Mouse (Mus musculus) kidney, adult 9 months (tissue): ENCODE results near the gene Gm11077.

Source experiments
- DNase-seq: peaks from one replicate; pipeline ENCODE4 v3.0.0; 2022

The Gm11077 gene

DNA sequence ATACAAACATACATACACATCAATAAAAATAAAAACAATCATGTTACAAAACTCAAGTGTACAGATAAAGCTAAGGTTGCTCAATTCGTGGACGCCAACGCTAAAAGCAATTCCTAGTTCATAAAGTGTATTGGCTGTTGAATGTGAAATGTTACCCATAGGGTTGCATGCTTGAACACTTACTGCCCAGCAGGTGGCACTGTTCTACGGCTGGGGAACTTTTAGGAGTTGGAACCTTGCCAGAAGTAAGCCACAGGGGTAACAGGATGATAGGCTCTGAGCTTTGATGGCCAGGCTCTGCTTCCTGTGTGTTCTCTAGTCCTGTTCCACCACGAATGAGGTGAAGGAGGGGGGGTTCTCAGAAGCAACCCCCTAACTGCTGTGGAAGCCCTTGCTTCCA is at the start of gene Gm11077:
Gene Gm11077 (plus strand): TSS at position 13 of the 400 bp plus-strand sequence.
- DNase-seq: no peak

DNA sequence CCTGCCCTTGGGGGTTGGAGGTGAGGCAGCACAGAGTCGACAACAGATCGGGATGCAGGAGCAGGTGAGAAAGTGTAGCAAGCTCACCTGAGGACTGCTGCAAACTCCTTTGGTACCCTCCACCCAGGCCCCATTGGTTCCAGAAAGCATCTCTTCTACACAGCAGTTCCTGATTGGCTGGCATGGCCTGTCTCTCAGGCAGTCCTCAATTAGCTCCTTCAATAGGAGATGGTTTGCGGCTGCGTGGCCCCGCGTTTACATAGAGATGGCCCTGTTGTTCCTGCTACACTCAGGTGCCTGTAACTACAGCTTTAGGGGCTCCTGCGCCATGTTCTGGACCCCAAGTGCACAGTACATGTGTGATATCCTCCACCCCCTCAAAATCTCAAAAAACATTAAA is 48.4 kb upstream of the Gm11077 start:
- DNase-seq: no peak

DNA sequence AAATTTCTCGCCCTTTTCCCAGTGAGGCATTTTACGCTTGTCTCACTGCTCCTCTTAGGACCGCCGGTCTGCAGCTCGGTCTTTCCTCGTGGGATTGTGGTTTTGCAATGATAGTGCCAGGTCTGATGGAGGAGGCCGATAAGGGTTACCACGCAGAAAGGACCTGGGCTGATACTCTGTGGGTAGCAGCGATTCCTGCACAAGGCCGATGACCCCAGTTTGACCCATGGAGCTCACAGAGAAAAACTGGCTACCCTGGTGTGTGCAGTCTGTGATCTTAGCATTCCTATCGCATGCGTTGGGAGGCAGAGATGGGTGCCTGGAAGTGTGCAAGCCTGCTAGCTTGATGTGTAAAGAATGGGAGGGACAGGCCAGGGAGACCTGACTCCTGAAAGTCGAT is 46.3 kb upstream of the Gm11077 start:
- DNase-seq: no peak

DNA sequence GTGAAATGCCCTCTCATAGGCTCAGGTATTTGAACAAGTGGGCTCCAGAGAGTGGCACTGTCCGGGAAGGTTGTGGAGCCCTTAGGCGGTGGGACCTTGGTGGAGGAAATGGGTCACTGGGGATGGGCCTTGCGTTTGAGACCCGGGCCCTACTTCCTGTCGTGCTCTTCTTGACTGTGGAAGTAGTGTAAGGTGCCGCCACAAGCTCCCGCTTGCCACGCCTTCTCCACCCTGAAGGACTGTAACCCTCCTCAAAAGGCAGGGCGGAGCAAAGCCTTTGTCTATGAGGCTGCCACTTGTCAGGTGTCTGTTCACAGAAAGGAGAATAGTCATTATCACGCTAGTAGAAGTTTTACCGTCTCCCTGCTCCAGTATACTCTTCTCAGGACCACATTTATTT is 44.7 kb upstream of the Gm11077 start:
- no peak for DNase-seq

DNA sequence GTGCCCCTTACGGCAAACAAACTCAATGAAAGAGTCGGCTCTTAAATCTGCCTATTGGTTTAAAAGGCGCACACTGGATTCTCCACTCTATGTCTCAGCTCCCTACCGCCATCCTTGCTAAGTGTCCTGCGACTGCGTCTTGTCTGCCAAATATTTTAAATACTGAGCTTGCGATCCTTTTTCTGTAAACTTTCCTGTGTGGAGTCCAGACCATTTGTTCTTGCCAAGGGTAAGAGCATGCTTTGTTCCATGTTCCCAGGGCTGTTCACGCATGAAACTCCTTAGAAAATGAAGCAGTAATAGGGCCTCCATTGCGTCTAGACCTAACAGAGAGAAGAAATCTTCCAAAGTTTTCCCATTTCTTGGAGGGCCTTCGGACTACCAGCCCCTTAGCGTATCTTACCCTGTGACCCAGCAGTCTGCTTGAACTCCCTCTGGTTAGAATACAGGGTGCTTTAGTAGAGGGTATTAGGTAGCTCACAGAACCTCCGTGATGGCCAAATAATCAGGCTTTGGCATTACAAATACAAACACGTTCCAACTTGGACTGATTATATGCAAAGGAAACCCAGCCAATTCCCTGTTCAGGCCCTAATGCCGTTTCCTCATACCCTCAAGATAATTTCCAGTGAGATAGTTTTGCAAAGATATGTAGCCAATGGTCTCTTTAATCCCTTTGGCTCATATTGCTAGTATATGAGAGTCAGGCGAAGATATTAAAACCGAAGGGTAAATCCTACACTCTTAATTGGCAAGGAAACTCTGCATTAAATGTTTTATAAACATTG is 39.3 kb upstream of the Gm11077 start:
- DNase-seq: no peak

DNA sequence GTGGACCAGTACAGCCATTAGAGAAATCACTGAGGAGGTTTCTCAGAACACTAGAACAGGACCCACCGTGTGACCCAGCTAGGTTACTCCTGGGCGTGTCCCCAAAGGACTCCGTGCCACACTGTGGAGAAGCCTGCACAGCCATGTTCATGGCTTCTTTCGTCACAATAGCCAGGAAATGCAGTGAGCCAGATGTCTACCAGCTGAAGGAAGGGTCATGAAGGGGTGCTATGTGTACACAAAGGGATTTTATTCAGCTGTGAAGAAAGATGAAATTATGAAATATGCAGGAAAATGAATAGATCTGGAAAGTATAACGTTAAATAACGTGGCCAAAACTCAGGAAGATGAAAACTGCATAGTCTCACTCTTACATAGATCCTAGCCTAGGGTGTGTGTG is 36.9 kb upstream of the Gm11077 start:
- DNase-seq: no peak

DNA sequence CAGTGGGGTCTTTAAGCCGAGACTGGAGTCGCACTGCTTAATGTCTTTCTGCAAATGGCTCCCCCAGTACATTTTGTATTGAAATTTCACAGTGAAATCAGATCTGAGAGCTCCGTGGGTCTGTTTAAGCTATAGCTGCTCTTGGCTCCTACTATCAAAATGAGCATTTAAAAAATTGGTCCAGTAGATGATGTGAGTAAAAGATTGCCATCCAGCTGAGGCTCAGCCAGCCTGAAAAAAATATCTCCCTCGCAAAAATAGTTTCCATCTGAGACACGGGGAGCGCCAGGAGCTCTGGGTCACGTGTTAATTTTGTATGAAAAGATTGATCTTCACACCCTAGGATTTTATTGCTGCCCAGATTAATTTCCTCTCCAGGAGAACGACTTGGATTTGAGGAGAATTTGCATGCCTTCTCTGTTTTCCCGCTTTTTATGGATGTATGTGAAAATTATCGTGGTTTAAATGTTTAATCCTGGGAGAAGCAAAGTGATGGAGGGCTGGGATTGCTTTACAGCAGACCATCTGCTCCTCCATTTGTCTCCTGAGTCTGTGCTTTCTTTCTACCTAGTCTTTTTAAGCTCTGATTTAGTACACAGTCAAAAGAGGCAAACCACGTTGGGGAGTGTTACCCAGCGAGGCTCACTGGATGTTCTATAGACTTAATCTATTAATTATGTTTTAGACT is 32.7 kb upstream of the Gm11077 start:
- DNase-seq: no peak

DNA sequence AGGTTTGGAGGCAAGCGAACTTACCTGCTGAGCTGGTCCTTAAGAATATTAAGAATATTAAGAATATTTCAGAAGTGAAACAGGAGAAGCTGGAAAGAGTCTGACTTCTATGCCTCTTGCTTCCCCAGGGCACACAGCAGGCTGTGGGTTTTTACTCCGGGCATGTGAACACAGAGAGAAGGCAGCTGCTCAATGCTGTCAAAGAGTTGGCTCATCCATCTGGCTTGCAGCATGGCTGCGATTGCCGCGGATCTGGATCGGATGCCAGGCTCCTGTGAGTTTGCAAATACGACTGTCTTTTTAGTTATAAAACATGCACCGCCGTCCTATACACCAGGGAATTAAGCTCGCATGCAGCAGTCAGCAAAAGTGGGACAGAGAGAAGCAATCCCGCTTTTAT is 31.1 kb upstream of the Gm11077 start:
- DNase-seq: no peak

DNA sequence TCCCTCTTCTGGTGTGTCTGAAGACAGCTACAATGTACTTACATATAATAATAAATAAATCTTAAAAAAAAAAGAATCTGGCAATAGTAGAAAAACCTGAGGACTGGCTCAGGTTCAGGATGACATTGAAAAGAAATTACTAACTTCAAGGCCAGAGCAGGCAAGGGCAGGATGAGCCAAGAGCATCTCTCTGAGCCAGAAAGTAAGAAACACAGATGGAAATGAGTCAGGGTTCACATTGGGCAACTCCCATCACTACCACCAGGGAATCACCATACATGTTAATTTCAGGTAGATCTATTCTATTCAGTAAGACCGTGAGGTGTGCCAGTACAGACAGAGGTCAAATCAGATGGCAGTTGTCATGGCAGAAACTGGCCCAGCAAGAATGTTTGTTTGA is 30.5 kb upstream of the Gm11077 start:
- no peak for DNase-seq

DNA sequence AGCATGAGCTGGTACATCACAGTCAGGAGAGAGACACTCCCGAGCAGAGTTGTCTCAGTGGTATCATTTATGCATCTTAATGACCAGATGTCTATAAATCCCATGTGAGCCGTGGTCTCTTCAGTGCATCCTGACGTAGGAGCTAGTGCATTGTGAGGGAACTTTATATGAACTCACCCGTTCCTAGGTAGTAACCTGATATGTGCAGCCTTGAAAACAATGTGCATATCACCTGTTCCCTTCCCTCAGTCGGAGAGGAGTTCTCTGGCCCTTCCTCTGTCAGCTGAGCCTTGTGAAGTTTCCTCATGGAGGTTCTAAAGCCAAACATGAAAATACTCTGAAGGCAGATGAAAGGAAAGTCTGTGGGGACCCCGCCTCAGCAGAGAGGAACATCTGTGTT is 27.8 kb upstream of the Gm11077 start:
- DNase-seq: no peak

DNA sequence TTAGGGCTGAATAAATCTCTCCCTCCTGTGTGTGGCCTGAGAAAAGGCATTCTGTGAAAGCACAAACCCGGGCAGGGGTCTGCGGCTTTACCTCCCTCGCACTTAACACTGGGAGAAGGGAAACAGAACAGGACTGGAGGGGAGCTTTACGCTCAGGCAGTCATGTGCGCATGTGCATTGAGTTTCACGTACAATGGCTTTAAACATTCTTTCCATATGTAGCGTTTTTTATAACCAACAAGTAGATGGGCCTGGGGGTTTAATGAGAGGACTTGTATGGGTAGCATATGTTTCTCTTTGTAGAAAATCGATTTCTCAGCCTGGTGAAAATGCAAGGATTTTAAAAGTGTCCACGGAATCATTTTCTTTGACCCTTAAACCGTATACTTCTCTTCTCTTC is 24.0 kb upstream of the Gm11077 start:
- DNase-seq: no peak

DNA sequence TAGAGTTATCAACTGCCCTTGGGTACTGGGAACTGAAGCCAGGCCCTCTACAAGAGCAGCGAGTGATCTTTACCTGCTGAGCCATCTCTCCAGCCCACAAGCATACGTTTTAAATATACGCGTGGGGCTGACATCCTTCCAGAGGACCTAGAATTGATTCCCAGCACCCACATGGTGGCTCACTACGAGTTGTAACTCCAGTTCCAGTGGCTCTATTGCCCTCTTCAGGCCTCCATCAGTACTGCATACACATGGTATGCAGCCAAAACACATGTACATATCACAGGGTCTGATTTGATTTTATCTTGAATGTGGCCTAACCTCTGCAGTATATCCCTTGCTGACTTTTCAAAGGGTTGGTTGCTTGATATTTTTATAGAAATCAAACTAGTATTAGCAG is 23.0 kb upstream of the Gm11077 start:
- DNase-seq: no peak

DNA sequence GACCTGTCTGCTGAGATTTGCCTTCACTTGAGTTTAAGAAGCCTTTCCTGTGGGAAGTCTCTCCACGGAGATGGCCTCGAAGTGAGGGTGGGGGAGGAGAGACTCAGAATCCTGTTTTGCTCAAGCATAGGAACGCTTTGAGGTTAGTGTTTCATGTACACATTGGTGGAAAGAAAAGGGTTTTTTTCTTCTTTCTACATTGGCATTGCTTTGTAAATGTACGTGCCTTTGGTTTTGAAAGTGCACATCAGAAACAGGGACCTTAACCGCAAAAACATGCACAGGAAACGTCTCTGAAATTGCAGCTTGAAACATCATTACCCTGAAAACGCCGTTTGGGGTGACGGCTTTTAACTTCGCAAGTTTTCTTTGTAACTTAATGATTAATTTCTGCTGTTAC is 21.0 kb upstream of the Gm11077 start:
- DNase-seq: no peak

DNA sequence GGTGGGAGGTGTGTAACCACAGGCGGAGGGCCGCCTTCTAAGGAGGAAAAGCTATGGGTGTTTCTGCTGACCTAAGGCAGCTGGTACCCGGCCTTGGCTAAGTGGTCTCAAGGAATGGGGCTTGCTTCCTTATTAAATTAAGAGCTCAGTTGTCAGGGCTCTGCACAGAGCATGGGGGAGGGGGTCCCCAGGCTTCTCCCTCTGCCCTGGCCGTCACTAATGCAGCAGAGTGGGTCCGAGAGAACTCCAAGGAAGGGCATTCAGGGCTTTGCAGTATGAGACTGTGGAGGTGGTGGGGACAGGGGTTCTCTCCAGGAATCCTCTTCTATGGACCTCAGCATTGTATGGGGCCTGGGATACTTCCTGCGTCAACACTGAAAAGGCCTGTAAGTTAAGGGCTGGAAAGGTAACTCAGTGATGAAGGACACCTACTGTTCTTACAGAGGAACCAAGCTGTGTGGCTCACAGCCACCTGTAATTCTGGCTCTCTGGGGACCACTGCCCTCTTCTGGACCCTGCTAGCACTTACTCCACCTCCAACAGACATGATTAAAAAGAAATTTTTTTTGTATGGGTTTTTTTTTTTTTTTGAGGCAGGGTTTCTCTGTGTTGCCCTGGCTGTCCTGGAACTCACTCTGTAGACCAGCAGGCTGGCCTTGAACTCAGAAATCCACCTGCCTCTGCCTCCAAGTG is 19.5 kb upstream of the Gm11077 start:
- no peak for DNase-seq

DNA sequence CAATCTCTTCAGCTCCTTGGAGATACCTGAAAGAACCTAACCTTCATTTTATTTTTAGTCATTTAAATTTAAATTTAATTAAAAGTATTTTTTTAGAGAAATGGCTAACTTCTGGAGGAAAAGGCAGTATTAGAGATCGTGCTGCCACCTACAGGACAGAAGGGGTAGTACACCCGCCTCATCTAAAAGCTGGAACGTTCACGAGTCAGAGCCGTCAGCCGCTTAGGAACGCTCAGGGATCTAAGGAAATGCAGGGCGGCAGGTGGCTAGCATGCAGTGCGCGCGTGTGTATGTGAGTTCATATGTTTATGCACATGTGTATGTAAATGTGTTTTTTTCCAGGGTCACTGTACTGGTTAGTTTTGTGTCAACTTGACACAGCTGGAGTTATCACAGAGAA is 16.3 kb upstream of the Gm11077 start:
- peak; percentile 74 for DNase-seq

DNA sequence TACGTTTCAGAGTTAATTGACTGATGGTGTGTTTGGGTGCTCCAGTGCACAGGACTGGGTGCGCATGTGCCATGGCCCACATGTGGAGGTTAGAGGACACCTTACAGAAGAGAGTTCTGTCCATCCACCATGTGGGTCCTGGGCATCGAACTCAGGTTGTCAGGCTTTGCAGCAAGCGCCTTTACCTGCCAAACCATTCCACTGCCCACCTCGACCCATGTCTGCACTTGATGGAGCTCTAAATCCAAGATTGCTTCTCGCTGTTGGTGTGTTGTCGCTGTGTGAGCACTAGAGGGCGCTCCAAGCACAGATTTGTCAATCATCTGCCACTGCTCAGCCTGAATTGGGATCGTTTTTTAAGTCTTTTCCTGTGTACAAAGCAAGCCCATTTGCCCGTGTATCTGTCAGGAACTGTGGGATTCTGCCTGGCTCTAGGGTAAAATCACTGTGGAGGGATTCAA is 14.1 kb upstream of the Gm11077 start:
- peak; percentile 72 for DNase-seq

DNA sequence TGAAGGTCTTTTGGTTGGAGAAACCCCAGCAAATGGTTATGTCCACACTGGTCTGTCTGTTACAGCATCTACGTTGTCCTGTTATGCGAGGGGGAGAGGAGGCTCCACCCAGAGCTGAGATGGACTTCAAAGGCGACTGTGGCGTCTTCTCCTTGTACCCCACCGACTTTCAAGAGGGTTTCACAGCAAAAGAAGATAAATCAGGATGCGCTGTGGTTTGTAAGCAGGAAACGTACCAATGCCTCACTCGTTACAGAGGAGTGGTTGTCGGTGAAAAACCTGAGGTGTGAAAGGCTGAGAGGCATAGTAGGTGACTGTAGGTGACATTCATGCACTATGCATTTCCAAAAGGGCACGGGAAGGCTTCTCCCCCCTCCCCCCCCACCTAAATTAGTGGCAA is 7.0 kb upstream of the Gm11077 start:
- no peak for DNase-seq

DNA sequence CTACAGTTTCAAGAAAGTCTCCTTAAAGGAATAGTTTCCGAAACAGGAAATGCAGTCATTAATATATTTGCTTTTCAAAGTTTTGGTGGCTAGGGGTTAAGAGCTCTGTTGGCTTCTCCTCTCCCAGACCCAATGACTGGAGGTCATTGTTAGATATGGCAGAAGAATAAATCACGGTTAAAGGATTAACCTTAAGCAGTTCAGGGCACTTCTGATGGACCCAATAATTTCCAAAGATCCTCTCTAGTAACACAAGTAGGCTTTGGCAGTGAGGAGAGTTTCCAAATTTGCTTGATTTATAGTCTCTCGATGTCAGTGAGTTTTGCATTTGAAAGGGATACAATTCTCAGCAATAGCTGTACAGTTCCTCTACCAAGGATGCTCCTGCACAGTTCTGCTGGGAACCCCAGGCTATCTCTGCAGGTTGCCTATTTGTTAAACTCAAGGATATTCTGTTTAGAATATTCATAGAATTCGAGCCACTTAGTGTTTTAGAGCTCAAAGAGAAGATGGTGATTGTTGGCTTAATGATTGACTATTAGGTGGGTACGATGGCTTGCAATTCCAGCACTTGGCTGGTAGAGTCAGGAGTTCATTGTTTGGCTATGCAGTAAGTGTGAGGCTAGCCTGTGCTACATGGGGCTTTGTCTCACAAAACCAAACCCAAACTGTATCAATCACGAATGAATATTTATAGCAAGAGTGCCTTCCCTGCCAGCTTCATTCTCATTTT is 1.8 kb downstream of the Gm11077 start:
- DNase-seq: peak; percentile 38

DNA sequence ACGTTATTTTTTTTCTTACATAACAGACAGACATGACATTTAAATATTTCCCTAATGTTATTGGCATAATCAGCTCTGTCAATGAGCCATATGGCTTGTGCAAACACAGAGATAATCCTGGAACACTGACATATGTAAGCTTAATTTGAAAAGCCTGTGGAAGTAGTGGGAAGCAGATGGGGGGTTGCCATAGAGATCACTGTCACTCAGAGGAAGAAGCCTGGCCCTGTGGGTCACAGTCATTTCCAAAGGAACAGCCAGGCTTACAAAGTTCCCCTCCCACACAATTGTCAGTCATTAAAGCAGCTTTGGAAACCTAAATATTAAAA is 2.3 kb downstream of the Gm11077 start:
- no peak for DNase-seq

DNA sequence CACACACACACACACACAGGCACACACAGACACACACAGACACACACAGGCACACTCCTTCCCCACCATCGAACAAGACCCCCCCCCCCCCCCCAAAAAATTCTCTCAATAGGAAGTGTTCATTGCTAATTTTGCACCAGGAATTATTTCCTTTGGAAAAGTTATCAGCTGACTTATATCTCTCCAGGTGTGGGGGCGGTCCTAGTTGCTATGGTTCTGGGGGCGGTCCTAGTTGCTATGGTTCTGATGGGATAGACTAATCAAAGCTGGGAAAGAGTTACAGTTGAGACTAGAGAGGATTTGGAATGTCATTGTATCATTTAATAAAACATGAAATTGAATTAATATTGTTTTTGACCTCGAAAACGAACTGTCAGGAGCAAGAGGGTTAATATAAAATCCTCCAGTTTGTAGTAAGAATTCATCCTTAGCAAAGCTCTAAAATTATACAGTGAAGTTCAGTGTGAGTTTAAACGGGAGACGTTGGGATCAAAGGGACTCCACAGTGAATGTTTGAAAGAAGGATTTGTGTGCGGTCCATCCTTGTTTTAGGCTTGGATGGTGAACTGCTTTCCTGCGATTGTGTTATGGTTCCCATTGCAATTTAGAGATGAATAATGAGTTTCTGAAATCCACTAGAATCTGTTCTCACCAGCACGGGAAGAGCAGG is 4.0 kb downstream of the Gm11077 start:
- no peak for DNase-seq

DNA sequence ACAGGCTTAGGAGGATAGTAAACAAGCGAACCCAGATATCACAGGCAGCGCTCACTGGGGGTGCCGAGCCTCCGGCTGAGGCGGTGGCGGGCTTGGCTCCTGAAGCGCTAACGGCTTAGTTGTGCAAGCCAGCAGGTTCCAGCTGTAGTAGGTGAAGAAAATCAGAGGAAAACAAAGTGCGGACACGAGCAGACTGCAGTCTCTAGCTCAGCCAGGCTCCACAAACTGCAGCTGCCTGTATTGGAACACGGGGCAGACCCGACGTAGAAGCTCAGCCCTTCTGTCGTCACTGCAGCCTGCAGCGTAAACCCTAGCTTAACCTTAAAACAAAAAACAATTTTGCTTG is 4.5 kb downstream of the Gm11077 start:
- no peak for DNase-seq

DNA sequence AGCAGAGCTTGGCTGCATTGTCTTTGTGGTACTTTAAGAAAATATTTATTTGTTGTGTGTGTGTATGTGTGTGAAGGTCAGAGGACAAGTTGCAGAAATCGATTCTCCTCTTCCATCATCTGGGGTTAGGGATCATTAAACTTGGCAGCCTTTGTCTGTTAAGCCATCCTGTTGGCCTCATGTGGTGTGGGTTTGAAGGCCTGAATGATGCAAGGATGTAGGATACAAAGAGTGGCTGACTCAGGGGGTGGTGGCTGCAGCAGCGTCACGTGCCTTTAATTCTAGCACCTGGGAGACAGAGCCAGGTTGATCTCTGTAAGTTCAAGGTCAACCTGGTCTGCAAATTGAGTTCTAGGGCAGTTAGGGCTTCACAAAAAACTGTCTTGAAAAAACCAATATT is 16.5 kb downstream of the Gm11077 start:
- no peak for DNase-seq

DNA sequence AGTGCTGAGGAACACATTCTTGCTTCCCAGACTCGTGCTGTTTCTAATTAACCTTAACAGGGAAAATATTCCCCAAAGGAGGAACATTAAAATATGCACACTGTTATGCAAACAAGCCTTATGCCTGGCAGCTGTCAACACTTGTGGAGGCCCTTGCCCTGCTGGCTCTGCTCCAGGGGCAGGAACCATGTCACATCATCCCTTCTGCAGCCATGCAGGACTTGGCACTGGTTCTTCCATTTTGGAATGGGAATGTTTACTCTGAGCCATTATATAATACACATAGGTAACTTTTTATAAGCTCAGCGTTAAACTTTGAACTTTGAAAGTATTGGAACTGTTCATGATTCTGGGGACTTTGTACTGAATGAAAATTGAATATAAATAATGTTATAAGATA is 18.5 kb downstream of the Gm11077 start:
- peak; percentile 19 for DNase-seq
